Mouse (Mus musculus) spleen, postnatal 14 days (tissue): ENCODE measurements around the gene Ift122.
"Not testable (repeated sequence)": the region's sequence is repeated elsewhere in the genome, so short reads cannot be mapped to it uniquely, and the experiment has no call there.

Source experiments
- DNase-seq, 2 experiments: peaks; one replicate each; pipeline ENCODE4 v3.0.0; 2021 to 2022; ENCODE audit warnings: low spot score in 2 of 2

Gene Ift122

DNA sequence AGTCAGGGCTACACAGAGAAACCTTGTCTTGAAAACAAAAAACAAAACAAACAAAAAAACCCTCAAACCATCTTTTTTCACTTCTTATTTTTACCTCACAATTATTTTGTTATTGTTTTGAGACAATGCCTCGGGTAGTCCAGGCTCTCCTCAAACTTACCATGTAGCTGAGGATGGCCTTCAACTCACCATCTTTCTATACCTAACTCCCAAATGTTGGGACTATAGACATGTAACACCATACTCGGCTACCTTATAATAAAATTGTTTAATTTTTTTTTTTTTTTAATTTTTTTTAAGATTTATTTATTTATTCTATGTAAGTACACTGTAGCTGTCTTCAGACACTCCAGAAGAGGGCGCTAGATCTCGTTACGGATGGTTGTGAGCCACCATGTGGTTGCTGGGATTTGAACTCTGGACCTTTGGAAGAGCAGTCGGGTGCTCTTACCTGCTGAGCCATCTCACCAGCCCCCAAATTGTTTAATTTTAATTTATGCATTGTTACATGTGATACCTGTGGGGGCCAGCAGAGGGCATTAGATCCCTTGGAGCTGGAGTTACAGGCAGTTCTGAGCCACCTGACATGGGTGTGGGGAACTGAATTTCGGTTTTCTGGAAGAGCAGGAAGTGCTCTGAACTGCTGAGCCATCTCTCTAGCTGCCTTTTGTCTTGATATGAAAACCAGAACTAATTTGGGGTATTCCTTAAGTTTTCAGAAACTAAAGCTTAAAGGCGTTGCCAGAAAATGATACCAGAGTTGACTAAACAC is 6.4 kb upstream of the Ift122 start:
- peak; percentile 23 to 62 for DNase-seq

DNA sequence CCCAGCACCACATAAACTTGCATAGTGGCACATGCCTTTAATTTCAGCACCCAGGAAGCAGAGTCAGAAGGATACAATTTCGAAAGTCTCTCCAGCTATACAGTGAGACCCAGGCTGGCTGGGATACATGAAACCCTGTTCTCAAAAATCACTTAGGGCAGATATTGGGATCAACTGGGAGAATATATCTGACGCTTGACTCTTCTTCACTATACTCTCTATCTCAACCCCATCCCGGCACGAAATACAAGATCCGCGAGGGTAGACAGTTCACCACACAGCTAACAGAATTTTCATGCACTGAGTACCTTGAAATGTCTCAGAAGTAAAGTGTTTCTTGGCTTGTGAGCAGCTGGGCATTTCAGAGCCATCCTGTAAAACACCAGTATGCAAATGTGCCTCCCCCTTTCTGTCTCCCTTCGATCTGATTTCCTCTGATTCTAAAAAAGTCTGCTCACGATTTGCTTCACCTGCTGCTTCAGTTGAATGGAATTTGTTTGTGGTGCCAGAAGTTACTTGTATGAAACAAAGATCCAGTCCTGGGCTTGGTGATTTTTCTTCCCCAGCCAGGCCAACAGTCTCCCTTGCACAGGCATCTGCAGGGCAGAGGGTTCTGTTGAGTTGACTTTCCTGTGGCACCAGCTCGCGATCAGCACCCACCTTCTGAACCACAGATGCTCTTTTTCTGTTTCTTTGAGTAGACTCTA is 4.5 kb upstream of the Ift122 start:
- DNase-seq: no peak

DNA sequence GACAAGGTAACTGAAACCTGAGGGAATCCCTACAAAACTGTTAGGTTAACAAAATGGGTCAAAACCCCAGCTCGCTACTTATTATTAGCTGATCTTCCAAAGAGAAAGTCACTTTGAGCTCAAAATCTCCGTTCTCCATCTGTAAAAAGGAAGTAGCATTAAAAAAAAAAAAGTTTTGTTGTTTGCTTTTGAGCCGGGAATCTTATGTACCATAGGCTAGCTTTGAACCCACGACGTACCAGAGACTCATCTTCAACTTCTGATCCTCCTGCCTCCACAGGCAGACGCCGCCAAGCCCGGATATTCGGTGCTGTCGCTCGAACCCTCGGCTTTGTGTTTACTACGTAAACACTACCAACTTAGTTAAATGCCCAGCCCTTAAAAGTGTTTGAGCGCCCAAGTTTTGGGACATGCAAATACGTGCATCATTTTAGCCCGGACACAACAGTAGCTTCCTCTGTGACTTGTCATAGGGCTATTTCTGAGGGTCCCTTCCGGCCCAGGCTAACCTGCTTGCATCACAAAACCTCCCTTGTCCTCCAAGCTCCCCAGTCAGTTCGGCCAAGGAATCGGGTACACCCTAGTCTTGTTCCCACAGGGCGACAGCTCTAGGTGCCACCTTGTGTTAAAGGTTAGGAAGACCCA is 702 bp upstream of the Ift122 start:
- peak in 1 of 2 experiments; percentile 17 for DNase-seq

DNA sequence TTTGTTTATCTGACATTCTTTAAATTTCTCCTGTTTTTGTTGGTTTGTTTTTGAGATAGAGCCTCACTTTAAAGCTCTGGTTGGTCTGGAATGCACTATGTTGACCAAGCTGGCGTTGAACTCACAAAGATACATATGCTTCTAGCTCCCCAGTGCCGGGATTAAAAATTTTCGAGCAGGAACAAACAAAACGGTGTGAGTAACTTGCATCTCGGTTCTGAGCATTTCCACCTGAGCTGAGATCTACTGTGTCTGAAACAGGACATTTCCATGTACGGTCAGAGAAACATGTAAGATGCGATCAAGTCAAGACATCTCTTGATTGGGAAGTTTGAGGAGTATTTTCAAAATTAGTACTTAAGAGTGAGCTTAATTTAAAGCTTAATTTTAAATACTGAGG is 715 bp downstream of the Ift122 start:
- no peak for DNase-seq

DNA sequence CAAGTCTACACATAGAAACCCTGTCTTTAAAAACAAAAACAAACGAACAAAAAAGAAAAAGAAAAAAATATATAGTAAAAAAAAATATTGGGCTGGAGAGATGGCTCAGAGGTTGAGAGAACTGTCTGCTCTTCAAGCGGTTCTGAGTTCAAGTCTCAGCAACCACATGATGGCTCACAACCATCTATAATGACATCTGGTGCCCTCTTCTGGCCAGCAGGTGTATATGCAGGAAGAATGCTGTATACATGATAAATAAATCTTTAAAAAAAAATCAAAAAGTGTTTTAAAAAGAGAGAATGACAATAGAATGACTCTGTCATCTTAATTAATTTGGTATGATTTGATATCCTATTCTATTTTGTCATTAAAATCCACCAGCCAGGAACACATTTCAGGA is 1.2 kb downstream of the Ift122 start:
- no peak for DNase-seq

DNA sequence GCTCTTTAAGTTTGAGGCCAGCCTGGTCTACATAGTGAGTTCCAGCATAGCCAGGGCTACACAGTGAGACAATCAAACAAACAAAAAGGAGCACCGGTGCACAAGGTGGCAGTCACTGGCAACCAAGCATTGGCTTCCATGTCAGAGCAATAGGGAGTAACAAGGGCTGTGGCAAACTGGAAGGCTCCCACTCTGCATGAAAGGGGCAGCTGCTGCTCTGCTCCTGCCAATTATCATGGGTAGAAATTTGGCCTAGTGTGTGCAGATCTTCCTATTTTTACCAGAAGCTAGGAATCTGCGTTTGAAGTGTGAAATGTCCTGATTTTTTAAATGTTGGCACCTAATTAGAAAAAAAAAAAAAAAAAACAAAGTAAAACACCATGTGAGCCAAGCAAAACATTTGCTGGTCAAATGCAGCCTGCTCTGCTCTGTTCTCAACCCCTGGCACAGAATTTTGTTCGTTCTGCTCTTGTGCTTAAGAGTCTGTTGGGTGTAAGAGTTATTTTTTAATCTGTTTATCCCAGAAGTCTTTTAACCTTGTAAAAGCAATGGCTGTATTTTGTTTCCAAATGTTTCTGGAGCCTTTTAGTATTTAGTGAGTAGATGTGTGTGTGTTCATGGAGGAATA is 2.6 kb downstream of the Ift122 start:
- no peak for DNase-seq

DNA sequence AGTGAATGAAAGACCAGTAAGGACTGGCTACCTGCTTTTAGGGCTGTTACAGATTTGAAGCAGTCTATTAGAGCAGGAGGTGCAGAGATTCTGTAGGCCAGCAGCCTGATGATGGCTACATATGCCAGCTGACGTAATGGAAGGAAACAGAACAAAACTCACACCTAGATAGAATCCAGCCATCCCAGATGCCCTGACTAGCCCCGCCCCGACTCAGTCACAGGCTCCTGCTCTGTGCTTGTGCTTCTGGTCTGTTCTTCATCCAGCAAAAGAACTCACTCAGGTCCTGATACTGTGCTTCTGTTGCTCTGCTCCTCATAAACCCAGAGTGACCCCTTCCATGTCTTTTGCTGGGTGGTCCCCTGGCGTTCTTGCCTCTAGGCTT is 3.1 kb downstream of the Ift122 start:
- no peak for DNase-seq

DNA sequence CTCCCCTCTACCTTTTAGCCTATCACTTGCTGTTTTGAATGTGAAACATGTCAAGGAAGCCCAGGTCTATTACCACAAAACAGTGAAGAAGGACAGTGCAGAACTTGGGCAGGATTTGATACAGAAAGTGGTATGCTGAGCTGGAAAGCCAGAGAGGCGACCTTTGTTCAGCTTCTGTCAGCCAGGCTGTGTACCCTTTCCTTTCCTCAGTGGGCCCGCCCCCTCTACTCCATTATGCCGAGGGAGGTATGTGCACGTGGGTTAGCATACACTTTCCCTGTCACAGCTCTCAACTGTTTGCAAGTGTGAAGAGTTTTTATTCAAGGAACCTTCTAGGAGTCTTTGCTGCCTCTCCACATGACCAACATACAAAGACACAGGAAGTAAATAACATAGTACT is 6.0 kb downstream of the Ift122 start:
- no peak for DNase-seq

DNA sequence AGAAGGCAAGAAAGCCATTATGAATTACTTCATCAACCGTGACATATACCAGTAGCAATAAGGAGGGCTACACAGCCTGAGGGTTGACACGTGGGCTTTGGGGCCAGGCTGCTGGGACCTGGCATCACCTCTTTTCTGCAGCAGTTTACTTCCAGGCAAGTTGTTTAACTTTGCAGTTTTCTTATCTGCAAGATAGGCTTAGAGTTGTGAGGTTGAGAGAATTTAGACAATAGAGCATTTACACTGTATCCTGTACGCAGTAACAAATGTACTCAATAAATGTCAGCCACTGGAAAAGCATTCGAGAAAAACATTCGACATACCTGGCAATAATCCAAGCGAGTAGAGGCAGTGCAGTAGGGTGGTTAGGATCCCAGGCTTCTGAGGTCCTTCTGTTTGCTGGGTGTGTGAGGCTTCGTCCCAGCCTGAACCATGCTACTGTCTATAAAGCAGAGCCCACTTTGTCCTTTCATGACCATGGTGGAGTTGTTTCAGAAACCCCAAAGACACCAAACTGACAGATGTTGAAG is 6.8 kb downstream of the Ift122 start:
- no peak for DNase-seq

DNA sequence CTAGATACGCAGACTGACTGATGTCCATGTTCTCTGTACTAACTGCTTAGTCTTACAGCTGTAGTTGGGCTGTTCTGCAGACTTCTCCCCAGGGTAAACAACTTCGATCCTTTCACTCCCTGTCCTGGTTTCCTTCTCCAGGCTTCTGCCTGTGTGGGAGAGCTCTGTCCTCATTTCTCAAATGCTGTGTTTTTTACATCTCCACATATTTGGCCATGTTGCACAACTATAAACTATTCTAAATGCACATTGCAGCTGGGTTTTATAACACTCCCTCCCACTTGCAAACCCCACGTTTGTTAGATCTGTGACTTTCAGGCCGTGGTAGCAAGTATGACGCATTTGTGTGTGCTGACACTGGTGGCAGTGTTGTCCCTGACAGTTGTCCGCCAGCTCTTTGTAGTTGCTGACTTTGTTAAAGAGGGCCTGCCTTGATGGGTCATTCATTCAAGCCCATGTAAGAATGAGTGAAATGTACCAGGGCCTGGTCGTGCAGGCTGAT is 10.1 kb downstream of the Ift122 start:
- DNase-seq: no peak

DNA sequence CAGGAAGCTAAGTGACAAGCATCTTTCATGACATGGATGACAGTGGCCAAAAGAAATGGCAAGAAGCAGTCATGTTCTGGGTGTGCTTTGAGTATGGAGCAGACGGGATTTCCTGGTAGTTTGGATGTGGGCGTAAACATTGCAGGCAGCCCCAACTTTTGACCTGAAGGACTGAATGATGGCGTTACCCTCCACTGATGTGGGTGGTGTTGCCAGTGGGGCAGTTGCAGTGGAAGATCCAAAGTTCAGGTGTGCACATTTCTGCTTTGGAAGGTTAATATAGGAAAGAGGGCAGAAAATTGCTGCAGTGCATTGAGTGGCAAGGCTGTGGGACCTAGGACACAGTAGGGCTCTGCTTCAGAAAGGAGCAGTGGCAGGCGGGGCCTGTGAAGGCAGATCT is 12.0 kb downstream of the Ift122 start:
- DNase-seq: no peak

DNA sequence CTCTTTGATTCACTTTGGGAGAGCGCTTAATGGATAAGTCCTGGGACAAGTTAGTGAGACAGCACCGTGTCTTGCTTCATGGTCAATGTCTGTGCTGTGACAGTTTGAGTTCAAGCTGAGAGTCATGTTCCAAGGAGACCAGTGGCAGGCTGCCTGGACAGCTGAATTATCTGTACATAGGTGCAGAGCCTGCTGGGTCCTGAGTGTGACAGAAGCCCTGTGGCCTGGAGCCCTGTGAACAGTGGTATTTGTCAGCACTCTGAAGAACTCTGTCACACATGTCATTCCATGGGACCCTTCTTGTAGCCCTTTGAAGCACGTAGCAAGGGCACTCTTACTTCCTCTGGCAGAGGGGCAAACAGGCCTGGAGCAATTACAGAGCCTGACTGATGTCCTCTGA is 13.9 kb downstream of the Ift122 start:
- not testable (repeated sequence) for DNase-seq

DNA sequence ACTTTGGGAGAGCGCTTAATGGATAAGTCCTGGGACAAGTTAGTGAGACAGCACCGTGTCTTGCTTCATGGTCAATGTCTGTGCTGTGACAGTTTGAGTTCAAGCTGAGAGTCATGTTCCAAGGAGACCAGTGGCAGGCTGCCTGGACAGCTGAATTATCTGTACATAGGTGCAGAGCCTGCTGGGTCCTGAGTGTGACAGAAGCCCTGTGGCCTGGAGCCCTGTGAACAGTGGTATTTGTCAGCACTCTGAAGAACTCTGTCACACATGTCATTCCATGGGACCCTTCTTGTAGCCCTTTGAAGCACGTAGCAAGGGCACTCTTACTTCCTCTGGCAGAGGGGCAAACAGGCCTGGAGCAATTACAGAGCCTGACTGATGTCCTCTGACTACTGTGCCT is 18.0 kb downstream of the Ift122 start:
- not testable (repeated sequence) for DNase-seq

DNA sequence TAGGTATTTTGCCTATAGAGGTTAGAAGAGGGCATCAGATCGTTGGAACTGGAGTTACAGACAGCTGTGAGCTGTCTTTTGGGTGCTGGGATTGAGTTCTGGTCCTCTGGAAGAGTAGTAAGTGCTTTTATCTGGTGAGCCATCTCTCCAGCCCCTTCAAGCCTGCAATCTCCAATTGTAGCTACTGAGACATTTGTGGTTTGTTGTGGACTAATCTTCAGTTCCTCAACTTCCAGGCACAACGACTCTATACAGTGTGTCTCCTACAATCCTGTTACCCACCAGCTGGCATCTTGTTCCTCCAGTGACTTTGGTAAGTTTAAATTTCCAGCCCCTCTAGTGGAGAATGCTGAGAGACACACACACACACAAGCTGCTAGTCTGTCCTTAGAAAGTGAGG is 24.0 kb downstream of the Ift122 start:
- no peak for DNase-seq

DNA sequence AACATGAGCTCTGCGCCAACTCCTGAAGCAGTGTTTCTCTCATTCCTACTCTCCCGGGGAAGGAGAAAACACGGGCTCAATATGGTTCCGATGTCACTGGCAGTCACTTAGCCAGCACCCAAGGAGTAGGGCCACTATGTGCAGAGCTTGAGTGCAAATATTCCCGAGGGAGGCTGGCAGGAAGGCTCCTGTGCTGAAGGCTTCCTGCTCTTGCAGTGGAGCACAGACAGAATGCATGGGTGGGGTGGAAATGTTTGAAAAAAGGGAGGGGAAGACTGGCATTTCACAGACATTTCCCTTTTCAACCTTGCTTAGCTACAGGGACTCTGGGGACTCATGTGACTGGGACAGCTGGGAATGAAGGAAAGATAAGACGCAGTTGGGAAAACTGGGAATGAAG is 25.4 kb downstream of the Ift122 start:
- no peak for DNase-seq

DNA sequence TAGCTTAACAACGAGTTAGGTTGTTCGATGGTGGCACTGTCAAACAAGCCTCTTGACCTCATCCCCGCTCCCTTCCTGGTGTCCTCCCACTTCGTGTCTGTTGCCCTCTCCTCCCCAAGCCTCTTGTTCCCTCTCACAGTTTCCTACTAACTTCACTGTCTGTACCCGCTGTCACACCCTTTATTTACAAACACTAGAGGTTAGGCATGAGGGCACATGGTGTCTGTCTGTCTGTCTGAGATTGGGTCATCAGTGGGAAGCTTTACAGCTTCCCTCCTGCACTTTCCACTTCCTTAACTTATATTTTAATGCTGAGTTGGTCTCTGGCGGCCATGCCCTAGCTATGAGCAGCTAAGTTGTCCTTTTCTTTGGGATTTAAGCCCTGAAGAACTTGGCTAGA is 26.5 kb downstream of the Ift122 start:
- DNase-seq: no peak

DNA sequence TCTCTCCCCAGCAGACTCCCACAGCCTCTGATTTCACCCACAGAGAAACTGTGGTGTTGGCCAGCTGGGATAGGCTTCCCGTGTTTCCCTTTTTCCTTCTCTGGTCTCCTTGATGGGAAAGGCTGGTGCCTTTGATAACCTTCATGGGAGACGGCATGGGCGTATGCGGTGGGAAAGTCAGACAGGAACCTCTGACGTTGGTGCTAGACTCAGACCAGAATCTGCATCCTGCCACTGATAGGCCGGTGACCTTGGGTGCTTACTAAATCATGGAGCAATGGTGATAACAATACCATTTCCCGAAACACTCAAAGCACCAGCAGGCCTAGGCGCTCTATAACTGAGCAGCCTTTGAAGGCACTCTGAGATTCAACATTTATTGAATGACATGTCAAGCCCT is 27.5 kb downstream of the Ift122 start:
- DNase-seq: no peak

DNA sequence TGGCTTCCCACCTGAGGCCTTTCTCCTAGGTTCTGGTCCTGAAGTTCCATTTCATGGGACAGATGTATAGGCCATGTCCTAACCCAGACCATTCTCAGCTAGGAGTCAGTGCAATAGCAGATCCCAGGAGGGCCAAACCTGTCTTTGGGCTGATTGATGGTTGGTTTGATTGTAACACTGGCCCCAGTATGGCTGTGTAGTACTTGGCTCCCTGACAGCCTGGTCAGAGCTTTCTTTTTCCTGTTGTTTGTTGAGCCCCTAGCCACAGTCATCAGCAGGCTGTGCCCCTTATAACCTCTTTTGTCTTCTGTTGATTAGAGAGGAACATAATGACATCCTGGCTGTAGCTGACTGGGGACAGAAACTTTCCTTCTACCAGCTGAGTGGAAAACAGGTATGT is 30.7 kb downstream of the Ift122 start:
- DNase-seq: no peak

DNA sequence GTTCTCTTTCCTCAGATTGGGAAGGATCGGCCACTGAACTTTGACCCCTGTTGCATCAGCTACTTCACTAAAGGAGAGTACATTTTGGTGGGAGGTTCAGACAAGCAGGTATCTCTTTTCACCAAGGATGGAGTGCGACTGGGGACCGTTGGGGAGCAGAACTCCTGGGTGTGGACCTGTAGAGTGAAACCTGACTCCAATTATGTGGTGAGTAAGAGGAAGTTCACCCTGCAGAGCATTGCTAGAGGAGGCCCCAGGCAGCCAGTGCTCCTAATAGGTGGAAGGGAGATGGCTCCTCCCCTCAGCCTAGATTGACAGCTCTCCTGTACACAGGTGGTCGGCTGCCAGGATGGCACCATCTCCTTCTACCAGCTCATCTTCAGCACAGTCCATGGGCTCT is 33.6 kb downstream of the Ift122 start:
- no peak for DNase-seq

DNA sequence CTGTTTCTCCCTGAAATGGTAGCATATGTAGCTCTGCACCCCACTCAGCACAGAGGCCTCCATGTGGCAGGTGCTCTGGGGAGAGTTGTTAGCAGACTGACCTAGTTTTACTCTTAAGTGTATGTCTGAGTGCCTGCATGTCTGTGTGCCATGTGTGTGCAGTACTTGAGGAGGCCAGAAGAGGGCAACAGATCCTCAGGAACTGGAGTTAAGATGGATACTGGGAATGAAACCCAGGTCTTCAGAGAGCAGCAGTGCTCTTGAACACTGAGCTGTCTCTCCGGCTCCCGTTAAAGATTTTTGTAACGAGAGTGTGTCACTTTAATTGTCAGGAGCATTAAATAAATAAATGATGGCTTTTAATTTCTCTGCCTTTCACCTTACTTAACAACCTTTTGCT is 35.0 kb downstream of the Ift122 start:
- DNase-seq: no peak

DNA sequence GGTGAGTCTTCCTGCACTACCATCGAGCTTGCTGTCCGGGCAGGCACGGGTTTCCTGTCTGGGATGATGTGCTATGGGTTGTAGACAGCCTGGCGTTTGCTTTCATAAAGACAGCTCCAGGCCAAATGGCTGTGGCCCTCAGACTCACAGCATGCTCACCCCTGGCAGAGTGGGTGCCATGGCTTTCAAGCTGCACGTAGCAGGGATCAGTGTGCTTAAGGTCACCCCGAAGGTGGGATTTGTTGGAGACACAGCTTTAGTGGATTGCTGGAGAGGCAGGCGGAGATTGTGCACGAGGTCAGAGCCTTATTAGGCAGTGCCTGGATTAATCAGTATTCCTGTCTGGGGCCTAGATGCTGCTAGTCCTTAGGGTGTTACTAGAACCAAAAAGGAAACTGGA is 37.3 kb downstream of the Ift122 start:
- DNase-seq: no peak

DNA sequence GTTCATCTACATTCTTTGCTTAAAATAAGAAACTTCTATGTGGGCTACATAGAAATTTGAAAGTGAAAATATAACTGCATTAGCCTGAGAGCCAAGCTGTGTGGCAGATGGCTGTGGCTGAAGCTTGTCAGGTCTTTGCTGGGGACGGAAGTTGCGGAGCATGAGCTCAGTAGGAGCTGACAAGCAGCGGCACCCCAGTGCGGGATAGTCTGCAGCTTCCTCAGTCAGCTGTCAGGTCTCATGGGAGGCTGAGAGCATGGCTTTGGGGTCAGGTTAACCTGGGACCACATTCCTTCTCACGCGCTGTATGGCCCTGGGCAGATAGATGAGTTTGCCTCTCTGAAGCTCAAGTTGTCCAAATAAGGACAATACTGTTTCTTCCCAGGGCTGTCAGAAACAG is 37.8 kb downstream of the Ift122 start:
- DNase-seq: no peak
